Mouse (Mus musculus) retina, adult 2 months (tissue): ENCODE data around the gene Uqcrc2.

Source experiments
- DNase-seq: peaks from one replicate; pipeline ENCODE4 v3.0.0-alpha.2; 2012; ENCODE audit warnings: low read depth, low spot score

Uqcrc2 gene

DNA sequence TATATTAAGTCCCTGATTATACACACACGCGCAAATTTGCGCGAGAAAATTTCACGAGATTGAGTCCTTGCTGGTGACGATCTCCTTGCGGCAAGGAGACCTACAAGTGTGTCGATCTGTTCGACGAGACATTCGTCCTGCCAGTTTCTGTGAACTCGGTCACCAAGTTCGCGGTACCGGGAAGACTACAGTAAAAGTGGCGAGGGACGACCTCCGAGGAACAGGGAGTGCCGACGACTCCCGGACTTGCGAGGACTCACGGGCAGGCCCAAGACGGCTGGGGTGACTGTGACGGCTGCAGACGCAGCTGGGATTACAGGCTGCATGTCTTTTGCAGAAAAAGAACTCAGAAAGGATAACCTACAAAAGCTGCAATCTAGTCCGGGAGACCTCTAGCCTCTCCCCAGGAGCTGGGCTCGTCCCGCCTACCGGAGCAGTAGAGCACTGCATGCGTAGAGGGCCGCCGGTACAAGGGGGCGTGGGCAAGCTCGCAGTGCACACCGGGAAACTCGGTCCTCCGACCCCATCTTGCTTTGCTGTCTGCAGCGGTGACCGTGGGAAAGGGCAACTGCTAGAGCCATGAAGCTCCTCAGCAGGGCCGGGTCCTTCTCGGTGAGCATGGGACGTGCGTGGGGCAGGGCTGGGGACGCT lies at the start of gene Uqcrc2:
Uqcrc2 (plus strand) TSS at position 466 of the 651 bp plus-strand sequence.
- DNase-seq: peak; percentile 75

DNA sequence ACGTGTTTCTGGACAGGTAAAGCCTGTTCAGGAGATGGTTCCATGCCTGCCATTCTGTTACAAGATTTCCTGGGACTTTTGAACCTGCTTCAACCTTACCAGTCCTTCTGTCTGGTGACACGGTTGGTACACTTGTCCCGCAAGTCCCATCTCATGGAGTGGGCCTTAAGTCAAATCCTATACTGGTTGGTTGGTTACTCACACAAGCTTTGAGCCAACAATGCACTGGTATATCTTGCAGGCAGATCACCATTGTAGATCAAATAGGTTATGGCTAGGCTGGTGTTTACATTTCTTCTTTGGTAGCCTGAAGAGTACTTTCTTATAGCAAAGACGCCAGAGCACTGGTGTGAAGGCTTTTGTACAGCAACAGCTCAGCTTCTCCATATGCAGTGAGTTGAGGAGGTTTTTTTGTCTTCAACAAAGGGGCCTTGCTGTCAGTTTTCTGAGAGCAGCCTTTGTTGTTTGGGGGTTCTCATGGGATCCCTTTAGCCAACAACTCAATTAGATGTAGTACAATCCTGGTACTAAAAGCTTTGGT lies 37.7 kb upstream of the Uqcrc2 start:
- DNase-seq: no peak

DNA sequence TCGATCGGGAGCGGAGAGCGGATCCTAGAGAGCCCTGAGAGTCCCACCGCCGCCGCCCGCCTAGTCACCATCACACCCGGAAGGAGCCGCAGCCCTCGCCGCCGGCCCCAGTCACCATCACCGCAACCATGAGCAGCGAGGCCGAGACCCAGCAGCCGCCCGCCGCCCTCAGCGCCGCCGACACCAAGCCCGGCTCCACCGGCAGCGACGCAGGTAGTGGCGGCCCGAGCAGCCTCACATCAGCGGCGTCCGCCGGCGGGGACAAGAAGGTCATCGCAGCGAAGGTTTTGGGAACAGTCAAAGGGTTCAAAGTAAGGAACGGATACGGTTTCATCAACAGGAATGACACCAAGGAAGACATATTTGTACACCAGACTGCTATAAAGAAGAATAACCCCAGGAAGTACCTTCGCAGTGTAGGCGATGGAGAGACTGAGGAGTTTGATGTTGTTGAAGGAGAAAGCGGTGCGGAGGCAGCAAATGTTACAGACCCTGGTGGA lies 37.2 kb upstream of the Uqcrc2 start:
- no peak for DNase-seq

DNA sequence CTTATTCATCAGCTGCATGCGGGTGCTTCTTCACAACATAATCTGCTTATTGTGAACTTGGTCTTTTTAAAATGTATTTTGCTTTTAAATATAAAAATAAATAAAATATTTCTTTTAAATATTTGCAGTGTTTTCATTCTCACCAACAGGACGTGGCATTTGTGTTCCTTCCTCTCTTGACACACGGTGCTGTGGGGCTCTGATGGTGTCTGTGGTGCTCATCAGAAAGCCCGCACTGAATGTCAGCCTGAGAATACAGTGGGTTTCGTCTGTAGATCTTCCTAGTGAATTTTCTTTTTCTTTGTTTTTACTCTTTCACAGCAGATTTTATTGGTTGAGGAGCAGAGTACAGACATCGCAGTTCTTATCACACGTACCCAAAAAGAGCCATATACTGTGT lies 36.6 kb upstream of the Uqcrc2 start:
- DNase-seq: no peak

DNA sequence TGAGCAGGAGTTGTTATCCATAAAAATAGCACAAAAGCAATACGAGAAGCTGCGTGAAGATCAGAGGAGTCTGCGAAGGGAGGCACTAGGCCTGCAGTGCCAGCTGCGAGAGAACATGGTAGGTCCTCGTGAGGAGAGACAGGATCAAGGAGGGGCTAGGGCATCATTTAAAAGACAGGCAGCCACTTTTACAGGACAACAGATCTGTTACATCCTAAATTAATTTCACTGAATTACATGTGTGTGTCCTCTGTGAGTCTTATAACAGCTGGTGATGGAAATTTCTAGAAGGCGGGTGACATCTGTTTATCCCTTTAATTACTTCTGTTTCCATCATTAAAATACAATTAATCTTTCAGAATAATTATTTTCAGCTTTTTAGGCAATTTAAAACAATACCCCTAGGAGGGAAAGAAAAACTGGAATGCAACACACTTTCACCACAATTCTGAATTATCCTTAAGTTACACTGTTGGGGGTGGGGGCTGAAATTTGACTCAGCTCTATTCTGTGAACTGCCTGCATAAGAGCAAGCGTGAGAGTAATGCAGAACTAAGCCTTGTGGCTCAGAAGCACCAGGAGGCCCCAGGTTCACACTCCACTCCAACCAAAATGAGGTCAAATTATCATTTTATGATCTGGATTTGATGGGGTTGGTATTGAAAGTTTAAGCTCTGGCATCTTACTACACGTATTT lies 14.8 kb upstream of the Uqcrc2 start:
- DNase-seq: no peak

DNA sequence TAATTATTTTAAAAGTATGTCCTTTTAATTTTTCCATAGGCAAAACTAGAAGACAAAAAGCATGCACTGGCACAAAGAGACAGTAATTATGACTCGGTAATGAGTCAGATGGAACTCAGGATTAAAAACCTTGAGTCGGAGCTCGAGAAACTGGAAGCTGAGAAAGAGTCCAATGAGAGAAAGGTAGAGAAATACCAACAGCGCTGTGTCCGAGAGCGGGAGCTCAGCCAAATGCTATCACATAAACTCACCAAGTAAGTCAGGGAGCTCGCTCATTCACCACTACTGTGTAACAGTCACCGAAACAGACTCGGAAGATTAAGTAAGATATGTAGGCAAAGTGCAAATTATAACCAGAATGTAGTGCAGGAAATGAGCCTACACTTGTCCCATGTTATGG lies 14.1 kb upstream of the Uqcrc2 start:
- DNase-seq: no peak

DNA sequence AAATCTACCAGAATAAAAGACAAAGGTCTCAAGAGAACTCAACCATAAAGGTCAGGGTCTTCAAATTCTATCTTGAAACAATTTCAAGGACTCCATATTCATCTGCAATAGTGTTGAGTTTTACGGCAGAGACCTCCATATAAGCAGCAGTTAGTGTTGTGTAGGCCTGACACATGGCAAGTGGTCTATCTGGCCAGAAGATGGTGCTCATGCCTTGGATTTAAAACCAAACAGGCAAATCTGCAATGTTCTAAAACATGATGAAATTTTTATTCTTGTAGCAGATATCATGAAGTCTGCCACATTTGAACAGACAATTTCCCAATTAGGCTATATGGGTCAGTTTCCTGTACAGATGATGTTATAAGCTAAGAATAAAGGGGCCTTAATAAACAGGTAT lies 2.5 kb upstream of the Uqcrc2 start:
- DNase-seq: no peak

DNA sequence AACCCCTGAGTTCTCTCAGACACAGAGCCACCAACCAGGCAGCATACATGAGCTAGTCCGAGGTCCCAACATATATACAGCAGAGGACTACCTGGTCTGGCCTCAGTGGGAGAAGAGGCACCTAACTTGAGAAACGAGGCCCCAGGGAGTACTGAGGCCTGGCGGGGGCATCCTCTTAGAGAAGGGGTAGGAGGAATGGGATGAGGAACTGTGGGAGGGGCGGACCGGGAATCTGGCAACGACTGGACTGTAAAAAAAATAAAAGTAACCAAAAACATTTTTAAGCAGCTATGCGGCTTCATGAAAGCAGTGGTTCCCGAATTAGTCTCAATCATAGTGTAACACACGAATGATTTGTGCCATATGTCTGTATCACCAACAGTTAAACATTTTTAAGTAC lies 675 bp upstream of the Uqcrc2 start:
- no peak for DNase-seq

DNA sequence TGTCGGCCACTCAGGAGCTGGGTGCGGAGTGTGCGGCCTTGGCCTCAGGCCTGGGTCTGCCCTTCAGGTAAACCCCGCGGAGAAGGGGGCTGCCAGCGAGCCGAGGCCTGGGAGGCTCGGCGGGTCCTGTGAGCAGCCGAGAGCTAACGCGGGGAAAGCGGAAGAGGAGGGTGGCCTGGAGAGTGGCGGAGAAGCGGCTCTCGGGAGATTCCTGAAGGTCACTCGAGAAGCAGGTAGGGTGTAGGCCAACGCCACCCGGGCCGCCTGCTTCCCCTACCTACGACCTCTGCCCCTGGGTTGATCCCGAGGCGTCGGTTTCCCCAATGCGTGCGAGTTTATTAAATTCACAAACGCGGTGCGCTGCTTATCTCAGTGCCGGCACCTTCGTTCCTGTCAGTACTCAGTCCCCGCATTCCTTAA lies 396 bp downstream of the Uqcrc2 start:
- no peak for DNase-seq

DNA sequence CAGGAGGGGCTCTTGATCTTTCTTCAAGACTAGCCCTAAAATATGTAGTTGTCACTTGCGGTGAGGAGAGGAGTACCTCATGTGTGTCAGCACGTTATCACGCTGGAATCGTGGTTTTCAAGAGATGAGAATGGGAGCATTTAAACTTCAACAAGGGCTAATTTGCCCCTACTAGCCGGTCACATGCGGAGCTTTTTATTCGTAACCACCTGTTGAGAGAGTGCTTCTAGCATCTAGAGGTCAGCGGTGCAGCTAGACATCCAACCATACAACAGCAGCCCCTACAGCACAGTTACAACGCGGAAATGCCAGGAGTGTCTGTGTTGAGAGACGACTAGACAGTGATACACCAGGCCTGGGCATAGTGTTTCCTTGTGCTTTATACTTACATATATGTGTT lies 845 bp downstream of the Uqcrc2 start:
- DNase-seq: no peak

DNA sequence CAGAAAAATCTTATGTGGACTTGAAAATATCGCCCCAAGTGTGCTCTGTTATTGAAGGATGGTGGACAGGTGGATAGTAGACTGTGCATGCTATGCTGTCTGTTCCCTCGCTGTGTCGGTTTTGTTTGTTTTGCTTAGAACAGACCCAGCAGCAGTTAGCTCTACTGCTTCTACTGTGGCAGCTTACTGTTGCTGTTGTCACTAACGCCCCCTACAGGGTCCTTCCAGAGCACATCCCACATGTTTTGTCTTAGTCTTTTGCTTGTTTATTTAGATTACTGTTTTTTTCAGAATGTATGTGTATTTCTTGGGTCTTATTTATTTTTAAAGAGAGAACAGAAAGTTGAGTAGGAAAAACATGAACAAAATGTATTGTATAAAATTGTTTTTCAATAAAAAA lies 8.2 kb downstream of the Uqcrc2 start:
- DNase-seq: no peak

DNA sequence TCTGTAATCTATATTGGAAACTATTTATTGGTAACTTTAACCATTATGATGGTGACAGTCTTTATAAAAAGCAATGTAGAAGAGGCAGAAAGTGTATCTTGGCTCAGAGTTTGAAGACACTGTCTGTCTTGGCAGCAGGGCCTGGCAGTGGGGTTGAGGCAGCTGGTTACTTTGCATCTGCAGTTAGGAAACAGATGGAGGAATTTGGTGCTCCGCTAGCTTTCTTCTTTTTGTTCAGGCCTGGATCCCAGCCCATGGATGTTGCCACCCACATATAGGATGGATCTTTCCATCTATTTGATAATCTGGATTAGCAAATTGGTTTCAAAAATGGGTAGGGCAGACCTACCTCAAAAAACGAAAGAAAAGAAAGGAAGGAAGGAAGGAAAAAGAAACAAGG lies 12.9 kb downstream of the Uqcrc2 start:
- DNase-seq: no peak

DNA sequence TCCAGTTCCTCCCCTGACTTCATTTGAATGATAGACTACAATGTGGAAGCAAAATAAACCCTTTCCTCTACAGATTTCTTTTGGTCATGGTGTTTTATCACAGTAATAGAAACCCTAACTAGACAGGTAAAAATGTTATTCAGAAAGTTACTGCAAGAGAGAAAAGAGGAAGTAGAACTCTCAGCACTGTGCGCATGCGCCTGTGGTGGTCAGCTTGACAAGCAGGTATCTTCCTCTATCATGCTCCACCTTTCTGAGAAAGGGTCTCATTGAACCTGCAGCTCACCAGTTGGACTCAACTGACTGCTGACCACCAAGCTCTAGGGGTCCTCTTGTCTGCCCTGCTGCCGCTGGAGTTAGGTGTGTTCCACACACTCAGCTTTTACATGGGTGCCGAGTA lies 27.1 kb downstream of the Uqcrc2 start:
- DNase-seq: no peak

DNA sequence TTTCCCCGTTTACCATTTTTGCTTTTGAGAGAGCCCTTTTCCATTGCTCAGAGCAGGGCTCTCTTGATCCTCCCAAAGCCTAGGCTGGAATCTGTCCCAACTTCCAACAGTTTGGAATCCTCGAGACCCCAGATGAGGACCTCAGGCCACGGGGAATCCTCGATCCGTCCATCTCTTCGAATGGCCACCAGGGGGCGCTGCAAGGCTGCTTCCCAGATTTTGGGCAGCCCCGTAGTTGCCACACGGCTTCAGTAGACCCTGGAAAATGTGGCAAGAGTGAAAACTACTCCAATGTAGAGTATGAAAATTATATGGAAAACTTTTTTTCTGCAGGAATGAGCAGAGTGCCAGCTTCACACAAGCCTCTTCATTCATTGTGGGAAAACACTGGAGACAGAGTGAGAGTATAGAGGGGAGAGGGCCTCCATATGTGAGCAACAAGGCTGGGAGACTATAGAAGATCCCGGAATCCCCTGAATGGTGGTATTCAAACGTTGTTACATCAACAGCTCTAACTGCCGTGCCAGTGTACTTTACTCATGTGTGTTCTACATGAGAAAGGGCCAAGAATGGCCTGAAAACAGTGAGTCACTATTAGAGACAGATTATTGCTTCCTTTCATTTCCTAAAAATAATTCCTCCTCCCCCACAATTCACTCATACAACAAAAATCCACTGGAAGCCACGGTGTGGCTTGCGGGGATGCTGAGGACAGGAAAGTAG lies 35.3 kb downstream of the Uqcrc2 start, which contains the start of gene Pdzd9:
Pdzd9 (minus strand) TSS at position 191 of the 723 bp plus-strand sequence.
- DNase-seq: peak; percentile 23

DNA sequence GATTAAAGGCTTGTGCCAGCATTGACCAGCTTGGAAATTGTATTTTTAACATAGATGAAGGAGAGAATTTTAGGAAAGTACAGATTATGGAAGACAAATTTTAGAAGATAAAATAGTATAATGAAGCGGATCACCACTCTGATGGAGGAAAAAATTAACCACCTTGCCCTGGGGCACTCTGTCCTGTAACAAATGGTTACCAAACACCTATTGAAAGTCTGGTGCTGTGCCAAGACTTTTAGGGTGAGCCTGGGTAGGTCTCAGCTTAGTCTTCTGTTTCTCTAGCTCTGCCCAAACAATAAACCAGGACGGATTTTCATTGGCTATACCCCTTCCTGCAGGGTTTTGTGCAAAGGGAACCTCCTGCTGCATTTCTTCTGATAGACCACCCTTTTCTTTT lies 36.3 kb downstream of the Uqcrc2 start:
- no peak for DNase-seq

DNA sequence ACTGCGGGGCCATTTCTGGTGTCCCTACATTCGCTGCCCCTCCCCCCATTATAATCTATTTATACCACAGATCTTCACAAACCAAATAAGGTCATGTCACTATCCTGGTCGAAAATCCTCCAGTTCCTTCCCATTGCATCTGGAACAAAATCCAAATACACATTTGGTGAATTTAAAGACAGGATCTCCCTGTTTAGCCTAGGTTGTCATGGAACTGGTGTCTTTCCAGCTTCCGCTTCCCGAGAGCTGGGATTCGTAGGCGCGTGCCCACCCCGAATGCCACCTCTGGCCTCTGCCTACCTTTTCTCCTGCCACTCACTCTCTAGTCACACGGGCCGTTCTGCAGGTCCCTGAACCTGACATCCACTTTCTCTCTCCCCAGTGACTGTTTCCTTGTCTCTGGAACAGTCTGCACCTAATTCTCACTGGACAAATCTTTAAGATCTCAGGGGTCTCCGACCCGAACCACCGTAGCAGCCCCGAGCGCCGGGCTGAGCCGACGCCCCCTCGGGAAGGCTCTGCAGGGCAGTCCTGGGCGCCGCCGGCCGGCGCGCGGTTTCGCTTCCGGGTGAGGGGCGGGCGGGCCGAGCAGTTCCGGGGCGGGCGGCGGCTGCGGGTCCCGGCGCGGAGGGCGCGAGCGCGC lies 42.1 kb downstream of the Uqcrc2 start, which contains the start of gene Mosmo:
Mosmo (plus strand) TSS at position 618 of the 643 bp plus-strand sequence.
- DNase-seq: peak; percentile 54

DNA sequence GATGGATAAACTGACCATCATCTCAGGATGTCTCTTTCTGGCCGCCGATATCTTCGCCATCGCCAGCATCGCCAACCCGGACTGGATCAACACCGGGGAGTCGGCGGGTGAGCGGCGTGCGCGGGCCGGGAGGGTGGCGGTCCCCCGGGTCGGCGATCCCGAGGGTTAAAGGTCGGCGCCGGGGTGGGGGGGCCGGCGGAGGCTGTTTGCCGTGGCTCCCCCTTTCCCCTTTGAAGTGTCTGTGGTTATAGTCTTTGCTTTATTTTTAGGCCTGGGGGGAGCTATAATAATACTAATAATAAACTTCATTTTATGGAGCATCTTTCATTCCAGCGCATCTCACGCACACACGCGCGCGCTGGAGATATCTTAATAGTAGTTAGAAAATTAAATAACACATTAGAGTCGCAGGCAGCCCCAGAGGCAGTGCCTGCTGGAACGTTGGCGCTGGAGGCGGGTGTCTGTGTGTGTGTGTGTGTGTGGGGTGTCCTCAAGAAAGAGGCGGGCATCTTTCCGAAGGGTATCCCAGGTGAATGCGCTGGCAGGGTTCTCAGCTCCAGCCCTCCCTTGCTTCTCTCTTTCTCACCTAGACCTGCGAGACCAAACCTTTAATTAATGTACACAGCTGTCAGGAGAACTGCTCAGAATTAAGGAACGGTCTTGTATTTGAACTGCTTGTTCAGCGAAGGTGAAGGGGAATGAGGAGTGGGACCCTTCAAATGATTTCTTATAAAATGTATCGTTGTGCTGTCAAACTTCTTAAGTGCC lies 43.0 kb downstream of the Uqcrc2 start:
- DNase-seq: peak; percentile 3

DNA sequence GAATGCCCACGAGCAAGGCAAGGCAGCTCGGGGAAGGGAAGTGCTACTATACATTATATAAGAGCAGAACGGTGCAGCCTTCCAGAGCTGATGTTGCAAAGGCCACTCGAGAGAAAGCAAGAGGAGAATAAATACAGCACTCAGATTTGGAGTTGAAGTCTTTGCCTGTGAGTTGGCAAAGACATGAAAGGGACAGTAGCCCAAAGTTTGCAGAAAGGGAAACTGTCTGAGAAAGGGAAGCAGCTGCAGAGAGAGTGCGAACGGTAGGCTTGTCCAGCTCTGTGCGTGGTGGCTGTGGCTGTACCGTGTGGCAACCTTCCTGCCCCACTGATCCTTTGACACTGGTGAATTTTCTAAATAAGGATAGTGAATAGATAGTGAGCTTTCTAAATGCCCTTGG lies 44.0 kb downstream of the Uqcrc2 start:
- DNase-seq: no peak

DNA sequence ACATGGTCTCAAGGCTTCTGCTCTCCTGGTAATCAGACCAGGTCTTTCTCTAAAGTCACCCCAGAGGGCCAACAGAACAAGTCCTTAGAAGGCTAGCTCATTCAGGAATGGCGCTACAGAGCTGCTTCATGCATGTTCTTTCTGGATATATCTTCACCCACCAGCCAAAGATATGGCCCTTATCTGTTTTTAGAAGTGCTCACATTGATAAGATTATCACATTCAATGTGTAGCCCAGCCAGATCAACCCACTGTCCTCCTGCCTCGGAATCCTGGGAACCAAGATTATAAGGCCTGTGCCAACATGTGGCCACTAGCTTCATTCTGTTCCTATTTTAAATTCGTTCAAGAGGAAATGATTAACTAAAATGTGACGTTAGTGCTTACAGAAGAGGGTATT lies 47.0 kb downstream of the Uqcrc2 start:
- DNase-seq: no peak

DNA sequence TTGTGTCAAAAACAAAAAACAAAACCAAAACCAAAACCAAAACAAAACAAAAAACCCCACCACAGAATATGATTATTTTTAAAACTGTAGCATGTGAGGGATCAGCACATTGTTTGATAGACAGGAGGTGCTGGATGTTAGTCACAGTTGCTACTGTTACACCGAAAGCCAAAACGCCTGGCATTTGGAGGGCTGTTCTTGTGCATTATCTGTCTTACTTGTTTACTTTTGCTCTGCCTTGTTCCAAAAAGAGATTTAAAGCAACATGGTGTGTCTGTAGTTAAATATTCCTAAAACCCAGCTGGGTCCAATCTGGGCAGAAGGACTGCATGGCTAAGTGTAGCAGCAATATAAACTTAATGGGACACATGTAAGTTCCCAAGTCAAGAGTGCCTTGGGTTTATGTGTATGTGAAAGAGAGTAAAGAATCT lies 49.8 kb downstream of the Uqcrc2 start:
- no peak for DNase-seq

DNA sequence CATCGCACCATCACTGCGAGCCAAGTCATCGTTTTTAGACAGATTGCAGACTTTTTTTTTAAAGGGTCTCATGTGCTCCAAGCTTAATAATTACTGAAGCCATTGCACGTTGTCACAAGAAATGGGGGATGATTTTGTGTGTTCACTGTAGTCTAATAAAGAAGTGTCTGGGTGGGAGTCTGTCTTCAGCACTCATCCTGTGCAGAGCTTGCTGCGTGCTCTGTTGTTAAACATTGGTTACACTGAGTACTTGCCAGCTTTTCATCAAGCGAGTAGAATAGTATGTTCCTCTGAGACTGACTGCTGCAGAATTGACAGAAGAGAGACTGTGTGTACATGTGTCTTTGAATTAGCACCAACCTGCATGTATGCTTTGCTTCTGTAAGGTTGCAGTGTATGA lies 50.3 kb downstream of the Uqcrc2 start:
- DNase-seq: no peak
